Mouse (Mus musculus) intestine, embryonic 15.5 days (tissue): ENCODE measurements around the gene St6galnac4. TPM values are rescaled to one million over a fixed set of nuclear protein-coding genes. Genes with fewer than 3 reads are reported as not detected.

Experiments
- ATAC-seq: fragments of 200-750 bp; cut with Nextera tagmentation; 2 replicates; pipeline ENCODE4 v1.8.0; 2017; ENCODE audit warnings: moderate TSS enrichment, moderate library complexity
- H3K27ac ChIP-seq: fragments of 300-500 bp; sonication (generic); 2 replicates; pipeline ENCODE4 v1.5.1; 2015; ENCODE audit warnings: mild to moderate bottlenecking, inconsistent platforms
- H3K27me3 ChIP-seq: fragments of 300-500 bp; sonication (generic); replicated peaks from 2 replicates; pipeline ENCODE4 v1.6.1; 2015; ENCODE audit warnings: inconsistent platforms
- H3K36me3 ChIP-seq: fragments of 300-500 bp; sonication (generic); 2 replicates; pipeline ENCODE4 v1.6.1; 2015; ENCODE audit warnings: inconsistent platforms
- H3K4me1 ChIP-seq: fragments of 300-500 bp; sonication (generic); replicated peaks from 2 replicates; pipeline ENCODE4 v1.6.1; 2015; ENCODE audit warnings: inconsistent platforms
- H3K4me2 ChIP-seq: fragments of 300-500 bp; sonication (generic); replicated peaks from 2 replicates; pipeline ENCODE4 v1.6.1; 2015; ENCODE audit warnings: mild to moderate bottlenecking, inconsistent platforms
- H3K4me3 ChIP-seq: fragments of 300-500 bp; sonication (generic); replicated peaks from 2 replicates; pipeline ENCODE4 v1.5.1; 2015; ENCODE audit warnings: inconsistent platforms
- H3K9ac ChIP-seq: fragments of 300-500 bp; sonication (generic); 2 replicates; pipeline ENCODE4 v1.6.1; 2015; ENCODE audit warnings: inconsistent platforms
- H3K9me3 ChIP-seq: fragments of 300-500 bp; sonication (generic); 2 replicates; pipeline ENCODE4 v1.6.1; 2016; ENCODE audit warnings: inconsistent platforms
- WGBS: fragments of 180-500 bp; shearing (Covaris S2); methylation state at CpG from one replicate; pipeline ENCODE4 v1.1.7; 2015; 5-methylcytosine and 5-hydroxymethylcytosine counted together
- polyA plus RNA-seq: library from polyadenylated mRNA; unstranded; fragments of >200 nt; fragmentation: Nextera tagmentation; extraction: Ambion mirVana; gene quantifications from 2 replicates; pipeline ENCODE4 v1.2.1, GENCODE M21; 2015

The St6galnac4 gene
- polyA plus RNA-seq, 1 experiment from 2014 or later = 16.4 TPM

- Histone ChIP-seq H3K27ac (peak overlapping the region; percentile 56), H3K27me3 (no peaks in the 10 kb centered on the region), H3K9me3 (no peaks in the 10 kb centered on the region), H3K4me3 (peak overlapping the region; percentile 76), H3K9ac (peak overlapping the region; percentile 47), H3K4me2 (peak overlapping the region; percentile 87), H3K4me1 (peaks cover 33% of the 10 kb centered on the region), H3K36me3 (no peaks in the 10 kb centered on the region)
- peak; percentile 54 for ATAC-seq
- 8% methylated on average over 25 of the region's 25 CpGs for whole genome bisulfite sequencing
Measured at GRCm38 (mm10) chr2:32608141-32608777, 21.4 kb downstream of the St6galnac4 start.

GRCm38 (mm10) chr2:32608778-32609435 lies 22.0 kb downstream of the St6galnac4 start:
- Histone ChIP-seq H3K4me2 (peak overlapping the region; percentile 87), H3K4me1 (peaks cover 33% of the 10 kb centered on the region), H3K9ac (peak overlapping the region; percentile 47), H3K36me3 (no peaks in the 10 kb centered on the region), H3K27ac (peak overlapping the region; percentile 56; the same call in 1 of the 2 replicates), H3K9me3 (no peaks in the 10 kb centered on the region), H3K4me3 (peak overlapping the region; percentile 76), H3K27me3 (no peaks in the 10 kb centered on the region)
- 52% methylated on average over 18 of the region's 18 CpGs for WGBS
- ATAC-seq = peak; percentile 13; the same call in 1 of the 2 replicates

GRCm38 (mm10) chr2:32610610-32611229 lies 23.8 kb downstream of the St6galnac4 start:
- H3K4me1 ChIP-seq = peaks cover 33% of the 10 kb centered on the region
- no peak overlapping the region for H3K27ac ChIP-seq
- H3K9ac ChIP-seq = 0 out of 2 replicates have a peak overlapping the region, but pooled peaks have one; percentile 6
- WGBS = 12% methylated on average over 23 of the region's 23 CpGs
- peak overlapping the region; percentile 66 for H3K4me2 ChIP-seq
- H3K36me3 ChIP-seq = peaks cover 4% of the 10 kb centered on the region
- ATAC-seq = no peak; the same call in 1 of the 2 replicates
- H3K9me3 ChIP-seq = no peaks in the 10 kb centered on the region
- no peaks in the 10 kb centered on the region for H3K27me3 ChIP-seq
- H3K4me3 ChIP-seq = peak overlapping the region; percentile 34

- H3K9me3 ChIP-seq = no peaks in the 10 kb centered on the region
- no peaks in the 10 kb centered on the region for H3K27me3 ChIP-seq
- no peak for ATAC-seq
- 74% methylated on average over 26 of the region's 26 CpGs for WGBS
- peaks cover 4% of the 10 kb centered on the region for H3K36me3 ChIP-seq
- H3K4me1 ChIP-seq = peaks cover 32% of the 10 kb centered on the region
- no peak overlapping the region for H3K4me2 ChIP-seq
- no peak overlapping the region for H3K4me3 ChIP-seq
- no peak overlapping the region for H3K9ac ChIP-seq
- no peak overlapping the region for H3K27ac ChIP-seq
Measured at GRCm38 (mm10) chr2:32612274-32612673, 25.4 kb downstream of the St6galnac4 start.

GRCm38 (mm10) chr2:32617109-32617508 lies 30.2 kb downstream of the St6galnac4 start:
- WGBS = 92% methylated on average over 1 of the region's 1 CpGs
- peaks cover 31% of the 10 kb centered on the region for H3K4me1 ChIP-seq
- no peak overlapping the region for H3K4me2 ChIP-seq
- H3K9ac ChIP-seq = no peak overlapping the region
- no peaks in the 10 kb centered on the region for H3K9me3 ChIP-seq
- no peak overlapping the region for H3K27ac ChIP-seq
- H3K27me3 ChIP-seq = no peaks in the 10 kb centered on the region
- no peak for ATAC-seq
- H3K4me3 ChIP-seq = no peak overlapping the region
- H3K36me3 ChIP-seq = peaks cover 4% of the 10 kb centered on the region

GRCm38 (mm10) chr2:32617601-32618000 lies 30.7 kb downstream of the St6galnac4 start:
- H3K4me2 ChIP-seq = no peak overlapping the region
- WGBS = 94% methylated on average over 4 of the region's 4 CpGs
- H3K27me3 ChIP-seq = no peaks in the 10 kb centered on the region
- ATAC-seq = no peak
- peaks cover 30% of the 10 kb centered on the region for H3K4me1 ChIP-seq
- H3K9me3 ChIP-seq = no peaks in the 10 kb centered on the region
- H3K36me3 ChIP-seq = peaks cover 4% of the 10 kb centered on the region
- no peak overlapping the region for H3K9ac ChIP-seq
- H3K27ac ChIP-seq = no peak overlapping the region
- no peak overlapping the region for H3K4me3 ChIP-seq

GRCm38 (mm10) chr2:32618051-32618450 lies 31.2 kb downstream of the St6galnac4 start:
- 79% methylated on average over 9 of the region's 9 CpGs for WGBS
- no peaks in the 10 kb centered on the region for H3K9me3 ChIP-seq
- no peak overlapping the region for H3K9ac ChIP-seq
- H3K4me2 ChIP-seq = no peak overlapping the region
- no peak overlapping the region for H3K27ac ChIP-seq
- H3K4me3 ChIP-seq = no peak overlapping the region
- H3K36me3 ChIP-seq = peaks cover 4% of the 10 kb centered on the region
- ATAC-seq = no peak
- peaks cover 30% of the 10 kb centered on the region for H3K4me1 ChIP-seq
- no peaks in the 10 kb centered on the region for H3K27me3 ChIP-seq

GRCm38 (mm10) chr2:32620682-32621516 lies 34.0 kb downstream of the St6galnac4 start:
- WGBS = 16% methylated on average over 4 of the region's 4 CpGs
- Histone ChIP-seq H3K4me2 (peak overlapping the region; percentile 43), H3K36me3 (no peaks in the 10 kb centered on the region; the same call in 1 of the 2 replicates), H3K4me1 (peaks cover 46% of the 10 kb centered on the region), H3K27me3 (no peaks in the 10 kb centered on the region), H3K4me3 (no peak overlapping the region), H3K9me3 (no peaks in the 10 kb centered on the region), H3K9ac (peak overlapping the region; percentile 31), H3K27ac (peak overlapping the region; percentile 91)
- peak; percentile 85 for ATAC-seq

GRCm38 (mm10) chr2:32621517-32621859 lies 34.6 kb downstream of the St6galnac4 start, which contains the start of gene Ak1:
Ak1 (plus strand) TSS chr2:32621758.
- Histone ChIP-seq H3K9ac (peak within 1 kb of the TSS; percentile 31), H3K4me2 (peak within 1 kb of the TSS; percentile 43), H3K36me3 (no peaks in the 10 kb centered on the region; the same call in 1 of the 2 replicates), H3K4me1 (peaks cover 52% of the 10 kb centered on the region), H3K9me3 (no peaks in the 10 kb centered on the region), H3K27ac (peak within 1 kb of the TSS; percentile 91), H3K27me3 (no peaks in the 10 kb centered on the region), H3K4me3 (no peak within 1 kb of the TSS)
- WGBS = 22% methylated on average over 7 of the region's 7 CpGs
- no peak; the same call in 1 of the 2 replicates for ATAC-seq

GRCm38 (mm10) chr2:32624111-32624748 lies 37.3 kb downstream of the St6galnac4 start:
- H3K27ac ChIP-seq = peak overlapping the region; percentile 29; the same call in 1 of the 2 replicates
- H3K4me2 ChIP-seq = no peak overlapping the region
- H3K9me3 ChIP-seq = no peaks in the 10 kb centered on the region
- H3K9ac ChIP-seq = no peak overlapping the region
- H3K4me1 ChIP-seq = peaks cover 72% of the 10 kb centered on the region
- WGBS = 75% methylated on average over 5 of the region's 5 CpGs
- no peak overlapping the region for H3K4me3 ChIP-seq
- no peaks in the 10 kb centered on the region for H3K36me3 ChIP-seq
- ATAC-seq = no peak
- H3K27me3 ChIP-seq = no peaks in the 10 kb centered on the region

GRCm38 (mm10) chr2:32625212-32625872 lies 38.4 kb downstream of the St6galnac4 start:
- 0 out of 2 replicates have a peak overlapping the region, but pooled peaks have one; percentile 13 for H3K4me3 ChIP-seq
- peak overlapping the region; percentile 49 for H3K27ac ChIP-seq
- no peaks in the 10 kb centered on the region for H3K27me3 ChIP-seq
- H3K4me2 ChIP-seq = peak overlapping the region; percentile 60
- 6% methylated on average over 13 of the region's 13 CpGs for WGBS
- no peaks in the 10 kb centered on the region for H3K9me3 ChIP-seq
- peak; percentile 41 for ATAC-seq
- H3K36me3 ChIP-seq = no peaks in the 10 kb centered on the region
- peaks cover 64% of the 10 kb centered on the region for H3K4me1 ChIP-seq
- H3K9ac ChIP-seq = peak overlapping the region; percentile 21; the same call in 1 of the 2 replicates
